Mouse (Mus musculus): ENCODE results near the gene Sulf2. TPM values are rescaled to one million over a fixed set of nuclear protein-coding genes. Genes with fewer than 3 reads are reported as not detected.

The Sulf2 gene
- polyA plus RNA-seq, 1 experiment from 2014 or later, result 134 TPM

DNA sequence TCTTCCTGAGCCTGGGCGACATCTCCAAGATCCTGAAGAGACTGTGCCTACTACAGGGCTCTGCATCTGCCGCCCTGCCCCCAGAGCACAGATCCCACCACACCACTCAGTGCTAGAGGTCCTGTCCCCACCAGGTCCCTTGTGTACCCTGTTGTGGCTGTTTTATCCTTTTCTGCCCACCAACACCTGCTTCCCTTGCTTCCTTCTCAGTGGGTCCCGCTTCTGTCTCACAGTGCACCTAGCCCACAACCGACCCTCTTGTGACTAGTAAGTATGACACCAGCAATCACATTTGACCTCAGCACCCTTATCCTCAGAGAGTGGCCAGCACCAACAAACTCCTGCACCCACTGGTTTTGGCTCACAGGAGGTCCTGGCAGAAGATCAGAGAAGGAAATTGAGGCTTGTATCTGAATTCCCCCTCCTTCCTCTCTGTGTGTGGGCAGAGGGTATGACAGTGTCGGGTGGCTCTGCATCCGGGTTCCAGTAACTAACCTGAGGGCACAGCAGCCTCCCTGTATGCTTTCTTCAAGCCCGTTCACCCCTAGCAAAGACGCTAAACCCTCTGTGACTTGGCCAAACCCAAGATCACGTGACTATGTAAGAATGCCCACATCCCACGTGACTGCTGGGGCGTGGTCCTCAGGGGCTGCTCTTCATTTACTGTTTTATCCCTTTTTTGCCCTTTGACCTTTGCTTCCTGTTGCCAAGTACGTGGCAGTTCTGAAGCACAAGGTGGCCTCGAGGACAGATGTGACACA lies 29.8 kb downstream of the Sulf2 start:
- Histone ChIP-seq H3K9ac (ENCODE audit: low read length) (no peak overlapping the region), H3K27ac (ENCODE audit: low read depth) (no peak overlapping the region), H3K9me3 (ENCODE audit: control insufficient read depth, low read length) (no peaks in the 10 kb centered on the region), H3K36me3 (ENCODE audit: control insufficient read depth, insufficient read depth, low read length) (peaks cover 54% of the 10 kb centered on the region), H3K27me3 (replicated peaks; ENCODE audit: control insufficient read depth, insufficient read depth, low read length) (no peaks in the 10 kb centered on the region), H3K4me3 (ENCODE audit: low read depth, low read length) (no peak overlapping the region), H3K4me1 (replicated peaks; ENCODE audit: control insufficient read depth, insufficient read depth, low read length) (0 out of 2 replicates have a peak, but pooled peaks cover 8% of the 10 kb centered on the region), H3K4me2 (ENCODE audit: low read length) (no peak overlapping the region)
- ATAC-seq (replicated peaks; ENCODE audit: low FRiP score, low TSS enrichment, low read depth), result no peak
- WGBS, result 64% methylated on average over 13 of the region's 13 CpGs
- DNase-seq (ENCODE audit: low spot score), result no peak

DNA sequence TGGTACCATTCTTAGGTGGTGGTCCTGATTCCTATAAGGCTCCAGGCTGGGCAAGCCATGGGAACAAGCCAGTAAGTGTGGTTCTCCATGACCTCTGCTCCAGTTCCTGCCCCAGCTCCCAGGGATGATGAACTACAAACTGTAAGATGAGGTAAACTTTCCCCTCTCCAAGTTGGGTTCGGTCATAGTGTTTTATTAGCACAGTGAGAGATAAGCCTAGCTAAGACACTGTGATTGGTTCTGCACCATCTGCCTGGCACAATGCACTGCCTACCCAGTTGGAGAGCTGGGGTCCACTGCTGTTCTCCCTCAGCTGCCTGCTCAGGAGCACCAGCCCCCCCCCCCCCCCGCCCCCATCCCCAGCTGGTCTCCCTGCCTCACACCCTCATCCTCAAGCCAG lies 30.4 kb downstream of the Sulf2 start:
- 50% methylated on average over 1 of the region's 2 CpGs for WGBS
- H3K4me2 ChIP-seq (ENCODE audit: low read length), result no peak overlapping the region
- H3K4me3 ChIP-seq (ENCODE audit: low read depth, low read length), result no peak overlapping the region
- H3K36me3 ChIP-seq (ENCODE audit: control insufficient read depth, insufficient read depth, low read length), result peaks cover 48% of the 10 kb centered on the region
- H3K4me1 ChIP-seq (replicated peaks; ENCODE audit: control insufficient read depth, insufficient read depth, low read length), result 0 out of 2 replicates have a peak, but pooled peaks cover 8% of the 10 kb centered on the region
- no peak overlapping the region for H3K9ac ChIP-seq (ENCODE audit: low read length)
- no peaks in the 10 kb centered on the region for H3K9me3 ChIP-seq (ENCODE audit: control insufficient read depth, low read length)
- H3K27me3 ChIP-seq (replicated peaks; ENCODE audit: control insufficient read depth, insufficient read depth, low read length), result no peaks in the 10 kb centered on the region
- ATAC-seq (replicated peaks; ENCODE audit: low FRiP score, low TSS enrichment, low read depth), result 0 out of 2 replicates have a peak, but pooled peaks have one; percentile 21
- H3K27ac ChIP-seq (ENCODE audit: low read depth), result no peak overlapping the region
- DNase-seq (ENCODE audit: low spot score), result no peak

DNA sequence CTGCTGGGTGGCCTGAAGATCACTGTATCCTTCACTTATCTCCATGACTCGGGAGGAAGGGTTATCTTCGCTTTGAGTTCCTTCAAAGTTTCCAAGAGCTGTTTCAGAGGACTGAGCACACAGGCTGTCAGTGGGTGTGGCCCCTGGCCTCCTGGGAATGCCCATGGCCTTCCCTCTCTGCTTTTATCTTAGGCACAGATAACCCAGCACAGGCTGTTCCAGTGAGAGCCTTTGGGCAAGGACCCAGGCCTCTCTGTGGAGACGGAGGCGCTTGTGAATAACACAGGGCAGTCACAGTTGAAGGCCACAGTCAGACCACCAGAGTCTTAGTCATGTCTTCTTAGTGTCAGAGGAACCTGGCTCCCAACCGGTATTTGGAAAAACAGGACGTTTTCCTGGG lies 32.7 kb downstream of the Sulf2 start:
- 71% methylated on average over 6 of the region's 6 CpGs for WGBS

DNA sequence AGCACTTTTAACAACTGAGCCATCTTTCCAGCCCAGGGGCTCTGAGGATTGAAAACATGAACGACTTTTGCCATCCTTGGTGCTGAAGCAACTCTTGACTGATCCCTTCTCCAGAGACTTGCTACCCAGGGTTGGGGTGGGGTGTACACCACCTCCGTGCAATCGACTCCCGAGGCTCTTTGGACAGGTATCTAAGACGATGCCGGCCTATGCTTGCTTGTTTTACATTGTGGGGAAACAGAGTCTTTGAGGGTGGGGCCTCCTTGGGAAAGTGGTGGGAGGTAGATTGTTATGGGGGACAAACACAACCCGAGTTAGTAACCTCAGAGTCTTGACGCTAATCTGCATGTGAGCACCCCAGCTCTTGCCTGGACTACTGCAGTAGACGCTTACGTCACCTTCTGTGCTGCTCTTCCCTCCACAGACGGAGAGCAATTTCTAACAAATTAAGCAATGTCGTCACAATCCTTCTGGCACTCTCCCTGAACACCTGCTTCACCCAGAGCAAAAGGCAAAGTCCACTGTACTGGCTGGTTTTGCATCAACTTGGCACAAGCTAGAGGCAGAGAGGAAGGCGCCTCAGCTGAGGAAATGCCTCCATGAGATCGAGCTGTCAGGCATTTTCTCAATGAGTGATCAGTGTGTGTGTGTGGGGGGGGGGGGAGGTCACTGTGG lies 33.6 kb downstream of the Sulf2 start:
- H3K4me1 ChIP-seq (replicated peaks; ENCODE audit: control insufficient read depth, insufficient read depth, low read length), result 0 out of 2 replicates have a peak, but pooled peaks cover 8% of the 10 kb centered on the region
- 80% methylated on average over 14 of the region's 14 CpGs for WGBS
- H3K9me3 ChIP-seq (ENCODE audit: control insufficient read depth, low read length), result no peaks in the 10 kb centered on the region
- no peak for ATAC-seq (replicated peaks; ENCODE audit: low FRiP score, low TSS enrichment, low read depth)
- H3K4me2 ChIP-seq (ENCODE audit: low read length), result no peak overlapping the region
- no peak overlapping the region for H3K4me3 ChIP-seq (ENCODE audit: low read depth, low read length)
- peaks cover 45% of the 10 kb centered on the region for H3K36me3 ChIP-seq (ENCODE audit: control insufficient read depth, insufficient read depth, low read length)
- H3K27ac ChIP-seq (ENCODE audit: low read depth), result no peak overlapping the region
- no peaks in the 10 kb centered on the region for H3K27me3 ChIP-seq (replicated peaks; ENCODE audit: control insufficient read depth, insufficient read depth, low read length)
- H3K9ac ChIP-seq (ENCODE audit: low read length), result no peak overlapping the region
- DNase-seq (ENCODE audit: low spot score), result no peak

More for the DNA sequence above, 32.7 kb downstream of the Sulf2 start:
- DNase-seq (ENCODE audit: low spot score), result no peak
- H3K27ac ChIP-seq (ENCODE audit: low read depth), result no peak overlapping the region
- H3K9me3 ChIP-seq (ENCODE audit: control insufficient read depth, low read length), result no peaks in the 10 kb centered on the region
- H3K9ac ChIP-seq (ENCODE audit: low read length), result no peak overlapping the region
- no peaks in the 10 kb centered on the region for H3K27me3 ChIP-seq (replicated peaks; ENCODE audit: control insufficient read depth, insufficient read depth, low read length)
- no peak overlapping the region for H3K4me3 ChIP-seq (ENCODE audit: low read depth, low read length)
- H3K36me3 ChIP-seq (ENCODE audit: control insufficient read depth, insufficient read depth, low read length), result peaks cover 43% of the 10 kb centered on the region
- no peak for ATAC-seq (replicated peaks; ENCODE audit: low FRiP score, low TSS enrichment, low read depth)
- H3K4me2 ChIP-seq (ENCODE audit: low read length), result no peak overlapping the region
- H3K4me1 ChIP-seq (replicated peaks; ENCODE audit: control insufficient read depth, insufficient read depth, low read length), result 0 out of 2 replicates have a peak, but pooled peaks cover 8% of the 10 kb centered on the region

DNA sequence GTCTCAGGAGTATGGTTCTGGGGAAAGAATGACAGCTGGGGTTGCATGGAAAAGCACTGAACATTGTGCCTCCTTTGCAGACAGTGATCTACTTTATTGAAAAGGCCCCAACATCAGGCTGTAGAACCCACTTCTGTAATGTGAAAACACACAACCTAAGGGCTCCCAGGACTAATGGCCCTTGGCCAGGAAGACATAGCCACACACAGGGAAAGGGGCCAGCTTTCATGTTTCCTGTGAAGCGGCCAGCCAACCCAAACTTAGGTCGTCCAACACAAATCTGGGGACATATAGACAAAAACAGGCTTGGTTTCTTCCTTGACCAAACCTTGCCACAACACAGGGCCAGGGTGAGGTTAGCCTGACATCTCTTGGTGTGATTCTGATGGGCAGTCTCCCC lies 35.5 kb downstream of the Sulf2 start:
- ATAC-seq (replicated peaks; ENCODE audit: low FRiP score, low TSS enrichment, low read depth) (no peak), DNase-seq (ENCODE audit: low spot score) (no peak)
- Histone ChIP-seq H3K9ac (ENCODE audit: low read length) (no peak overlapping the region), H3K4me2 (ENCODE audit: low read length) (no peak overlapping the region), H3K27me3 (replicated peaks; ENCODE audit: control insufficient read depth, insufficient read depth, low read length) (no peaks in the 10 kb centered on the region), H3K9me3 (ENCODE audit: control insufficient read depth, low read length) (no peaks in the 10 kb centered on the region), H3K27ac (ENCODE audit: low read depth) (no peak overlapping the region), H3K4me1 (replicated peaks; ENCODE audit: control insufficient read depth, insufficient read depth, low read length) (0 out of 2 replicates have a peak, but pooled peaks cover 8% of the 10 kb centered on the region), H3K36me3 (ENCODE audit: control insufficient read depth, insufficient read depth, low read length) (peaks cover 58% of the 10 kb centered on the region), H3K4me3 (ENCODE audit: low read depth, low read length) (no peak overlapping the region)
- 83% methylated on average over 2 of the region's 2 CpGs for WGBS

DNA sequence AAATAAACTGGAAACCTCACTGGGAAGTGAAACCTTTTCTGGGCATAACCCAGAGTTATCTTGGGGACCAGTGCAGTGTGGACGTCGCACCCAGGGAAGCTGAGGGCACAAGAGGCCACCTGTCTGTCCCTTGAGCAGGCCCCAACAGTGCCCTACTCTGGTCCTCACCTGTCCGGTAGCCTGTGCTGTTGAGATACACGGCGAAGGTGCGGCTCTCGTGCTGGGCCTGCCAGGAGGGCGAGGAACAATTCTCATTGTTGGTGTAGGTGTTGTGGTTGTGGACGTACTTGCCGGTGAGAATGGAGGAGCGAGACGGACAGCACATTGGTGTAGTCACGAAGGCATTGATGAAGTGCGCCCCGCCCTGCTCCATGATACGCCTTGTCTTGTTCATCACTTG lies 38.8 kb downstream of the Sulf2 start:
- ATAC-seq (replicated peaks; ENCODE audit: low FRiP score, low TSS enrichment, low read depth) (no peak), DNase-seq (ENCODE audit: low spot score) (no peak)
- H3K9ac ChIP-seq (ENCODE audit: low read length), result no peak overlapping the region
- no peaks in the 10 kb centered on the region for H3K9me3 ChIP-seq (ENCODE audit: control insufficient read depth, low read length)
- 95% methylated on average over 16 of the region's 16 CpGs for WGBS
- H3K4me1 ChIP-seq (replicated peaks; ENCODE audit: control insufficient read depth, insufficient read depth, low read length), result 0 out of 2 replicates have a peak, but pooled peaks cover 8% of the 10 kb centered on the region
- peaks cover 54% of the 10 kb centered on the region for H3K36me3 ChIP-seq (ENCODE audit: control insufficient read depth, insufficient read depth, low read length)
- H3K4me3 ChIP-seq (ENCODE audit: low read depth, low read length), result no peak overlapping the region
- H3K4me2 ChIP-seq (ENCODE audit: low read length), result no peak overlapping the region
- H3K27ac ChIP-seq (ENCODE audit: low read depth), result no peak overlapping the region
- no peaks in the 10 kb centered on the region for H3K27me3 ChIP-seq (replicated peaks; ENCODE audit: control insufficient read depth, insufficient read depth, low read length)

DNA sequence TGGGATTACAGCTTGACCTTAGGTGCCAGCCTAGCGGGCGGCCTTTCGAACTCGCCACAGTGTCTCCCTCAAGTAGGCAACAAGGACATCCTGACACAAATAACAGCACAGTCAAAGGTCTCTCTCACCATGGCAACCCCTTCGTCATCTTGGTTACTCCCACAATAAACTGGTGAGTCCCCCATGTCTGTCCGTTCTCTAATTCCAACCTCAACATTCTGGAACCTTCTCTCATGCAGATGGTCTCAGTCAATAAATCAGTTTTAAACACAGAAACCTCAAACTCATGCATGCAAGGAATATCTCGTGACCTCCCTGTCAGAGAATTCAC lies 39.2 kb downstream of the Sulf2 start:
- no peak overlapping the region for H3K27ac ChIP-seq (ENCODE audit: low read depth)
- peaks cover 53% of the 10 kb centered on the region for H3K36me3 ChIP-seq (ENCODE audit: control insufficient read depth, insufficient read depth, low read length)
- no peaks in the 10 kb centered on the region for H3K27me3 ChIP-seq (replicated peaks; ENCODE audit: control insufficient read depth, insufficient read depth, low read length)
- no peak overlapping the region for H3K4me3 ChIP-seq (ENCODE audit: low read depth, low read length)
- 0 out of 2 replicates have a peak, but pooled peaks cover 5% of the 10 kb centered on the region for H3K4me1 ChIP-seq (replicated peaks; ENCODE audit: control insufficient read depth, insufficient read depth, low read length)
- no peak overlapping the region for H3K9ac ChIP-seq (ENCODE audit: low read length)
- WGBS, result 89% methylated on average over 7 of the region's 7 CpGs
- ATAC-seq (replicated peaks; ENCODE audit: low FRiP score, low TSS enrichment, low read depth) (no peak), DNase-seq (ENCODE audit: low spot score) (no peak)
- H3K9me3 ChIP-seq (ENCODE audit: control insufficient read depth, low read length), result no peaks in the 10 kb centered on the region
- no peak overlapping the region for H3K4me2 ChIP-seq (ENCODE audit: low read length)

DNA sequence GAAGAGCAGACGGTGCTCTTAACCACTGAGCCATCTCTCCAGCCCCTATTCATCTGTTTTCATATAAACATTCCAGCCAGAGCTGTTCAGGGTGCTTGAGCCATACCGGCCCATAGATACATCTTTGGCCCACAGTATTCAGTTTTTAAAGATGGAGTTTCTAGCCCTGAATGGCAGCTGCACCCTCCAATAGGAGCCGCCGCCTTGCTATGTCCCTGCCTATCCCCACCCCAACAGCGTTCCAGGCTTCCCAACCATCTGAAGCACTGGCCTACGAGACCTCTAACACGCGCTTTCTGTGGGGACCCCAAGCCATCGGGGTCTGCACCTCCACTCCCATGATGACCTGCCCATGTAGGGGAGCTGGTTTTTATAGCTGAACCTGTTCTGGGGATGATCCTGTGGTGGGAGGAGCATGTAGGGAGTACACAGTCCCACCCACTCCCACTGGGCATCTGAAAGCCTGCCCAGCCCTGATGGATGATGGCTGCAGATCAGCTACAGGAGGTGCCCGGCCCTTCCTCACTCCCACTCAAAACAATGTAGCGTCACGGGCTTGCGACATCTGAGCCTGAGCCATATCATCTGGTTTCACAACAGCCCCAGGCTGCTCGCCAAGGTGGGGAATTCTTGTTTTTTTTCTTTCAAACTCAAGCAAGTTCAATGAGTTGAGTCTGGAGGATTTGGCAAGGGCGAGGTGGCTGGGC lies 39.7 kb downstream of the Sulf2 start:
- ATAC-seq (replicated peaks; ENCODE audit: low FRiP score, low TSS enrichment, low read depth), result no peak
- H3K9me3 ChIP-seq (ENCODE audit: control insufficient read depth, low read length), result no peaks in the 10 kb centered on the region

More for the DNA sequence above, 39.7 kb downstream of the Sulf2 start:
- H3K36me3 ChIP-seq (ENCODE audit: control insufficient read depth, insufficient read depth, low read length), result peaks cover 53% of the 10 kb centered on the region
- H3K27me3 ChIP-seq (replicated peaks; ENCODE audit: control insufficient read depth, insufficient read depth, low read length), result no peaks in the 10 kb centered on the region
- no peak overlapping the region for H3K27ac ChIP-seq (ENCODE audit: low read depth)
- no peak overlapping the region for H3K4me3 ChIP-seq (ENCODE audit: low read depth, low read length)
- WGBS, result 82% methylated on average over 15 of the region's 15 CpGs
- no peak for DNase-seq (ENCODE audit: low spot score)
- H3K4me2 ChIP-seq (ENCODE audit: low read length), result no peak overlapping the region
- 0 out of 2 replicates have a peak, but pooled peaks cover 5% of the 10 kb centered on the region for H3K4me1 ChIP-seq (replicated peaks; ENCODE audit: control insufficient read depth, insufficient read depth, low read length)
- H3K9ac ChIP-seq (ENCODE audit: low read length), result no peak overlapping the region
